Mouse (Mus musculus) spleen, postnatal 10 days (tissue): ENCODE results near the gene Nfasc.

Experiments used
- DNase-seq, 2 experiments: peaks; one replicate each; pipeline ENCODE4 v3.0.0; 2021 to 2022; ENCODE audit warnings: low spot score in 2 of 2

The Nfasc gene

GRCm38 (mm10) chr1:132582998-132583604 is 158.5 kb downstream of the Nfasc start:
- no peak for DNase-seq

- DNase-seq = no peak
These were observed 159.5 kb downstream of the Nfasc start for GRCm38 (mm10) chr1:132581845-132582839.

GRCm38 (mm10) chr1:132580063-132580462 is 161.5 kb downstream of the Nfasc start:
- DNase-seq = no peak

GRCm38 (mm10) chr1:132576845-132577244 is 164.8 kb downstream of the Nfasc start:
- no peak for DNase-seq

- DNase-seq = no peak
These were observed 168.7 kb downstream of the Nfasc start for GRCm38 (mm10) chr1:132572851-132573250.

GRCm38 (mm10) chr1:132571613-132572012 is 170.0 kb downstream of the Nfasc start:
- no peak for DNase-seq

- DNase-seq = no peak
These were observed 170.7 kb downstream of the Nfasc start for GRCm38 (mm10) chr1:132570906-132571305.

GRCm38 (mm10) chr1:132570068-132570780 is 171.4 kb downstream of the Nfasc start:
- DNase-seq = no peak

GRCm38 (mm10) chr1:132569516-132569915 is 172.1 kb downstream of the Nfasc start:
- no peak for DNase-seq

GRCm38 (mm10) chr1:132567336-132568125 is 174.1 kb downstream of the Nfasc start:
- DNase-seq = no peak

GRCm38 (mm10) chr1:132565766-132566165 is 175.8 kb downstream of the Nfasc start:
- no peak for DNase-seq

- no peak for DNase-seq
These were observed 176.7 kb downstream of the Nfasc start for GRCm38 (mm10) chr1:132564946-132565345.

- no peak for DNase-seq
These were observed 179.2 kb downstream of the Nfasc start for GRCm38 (mm10) chr1:132562337-132562795.

GRCm38 (mm10) chr1:132560907-132561700 is 180.5 kb downstream of the Nfasc start:
- no peak for DNase-seq

- no peak for DNase-seq
These were observed 182.6 kb downstream of the Nfasc start for GRCm38 (mm10) chr1:132559045-132559444.

GRCm38 (mm10) chr1:132557901-132558631 is 183.5 kb downstream of the Nfasc start:
- DNase-seq = no peak

- no peak for DNase-seq
These were observed 197.8 kb downstream of the Nfasc start for GRCm38 (mm10) chr1:132543789-132544188.

GRCm38 (mm10) chr1:132542762-132543306 is 198.8 kb downstream of the Nfasc start, which contains the start of gene Cntn2:
TSS of gene Cntn2 (minus strand) at chr1:132543256.
- DNase-seq = no peak

- DNase-seq = no peak
These were observed 199.6 kb downstream of the Nfasc start for GRCm38 (mm10) chr1:132541824-132542599.
